Mouse (Mus musculus) G1E (cell line): ENCODE data around the gene Sfxn2.

Experiments used
- CTCF ChIP-seq: IDR thresholded peaks from 2 replicates; pipeline ENCODE4 v1.5.1; 2012; ENCODE audit warnings: low read depth, low read length, inconsistent platforms, mixed read lengths
- GATA2 ChIP-seq: IDR thresholded peaks from 2 replicates; pipeline ENCODE4 v1.6.1; 2012; ENCODE audit warnings: low read depth, low read length, inconsistent platforms, borderline replicate concordance
- TAL1 ChIP-seq: conservative IDR thresholded peaks from 2 replicates; pipeline ENCODE4 v1.6.1; 2012; ENCODE audit warnings: low read depth, low read length, inconsistent platforms, mixed read lengths

- TF ChIP-seq CTCF (no peak), TAL1 (no peak), GATA2 (no peak)
Observed at GRCm38 (mm10) chr19:46641420-46642085, 68.4 kb downstream of the Sfxn2 start.
